Mouse (Mus musculus) forebrain, embryonic 14.5 days (tissue): ENCODE results near the gene Atp13a3. TPM values are rescaled to one million over a fixed set of nuclear protein-coding genes. Genes with fewer than 3 reads are reported as not detected.
A peak's percentile ranks its signal among the peaks of the same experiment; 100 is the strongest.
"Not testable (repeated sequence)": the region's sequence is repeated elsewhere in the genome, so short reads cannot be mapped to it uniquely, and the experiment has no call there.

Experiments used
- ATAC-seq: fragments of 200-750 bp; cut with Nextera tagmentation; 2 replicates; pipeline ENCODE4 v1.8.0; 2017; ENCODE audit warnings: mild to moderate bottlenecking, moderate library complexity
- DNase-seq: peaks from one replicate; pipeline ENCODE4 v3.0.0-alpha.2; 2015; ENCODE audit warnings: low spot score
- H3K27ac ChIP-seq: fragments of 300-500 bp; sonication (generic); 2 replicates; pipeline ENCODE4 v1.5.1; 2014; ENCODE audit warnings: low read depth, mild to moderate bottlenecking, control low read depth, low read length, moderate library complexity
- H3K27me3 ChIP-seq: fragments of 300-500 bp; sonication (generic); replicated peaks from 2 replicates; pipeline ENCODE4 v1.6.1; 2014; ENCODE audit warnings: low read length, control low read depth, mixed read lengths; ENCODE audit not compliant: control insufficient read depth, insufficient read depth
- H3K36me3 ChIP-seq: fragments of 300-500 bp; sonication (generic); 2 replicates; pipeline ENCODE4 v1.6.1; 2014; ENCODE audit warnings: low read length, control low read depth; ENCODE audit not compliant: control insufficient read depth, insufficient read depth
- H3K4me1 ChIP-seq: fragments of 300-500 bp; sonication (generic); 2 replicates; pipeline ENCODE4 v1.6.1; 2014; ENCODE audit warnings: antibody characterized with exemption, low read length, control low read depth; ENCODE audit not compliant: control insufficient read depth, insufficient read depth
- H3K4me2 ChIP-seq: fragments of 300-500 bp; sonication (generic); 2 replicates; pipeline ENCODE4 v1.6.1; 2014; ENCODE audit warnings: mild to moderate bottlenecking, control low read depth, low read length
- H3K4me3 ChIP-seq: fragments of 300-500 bp; sonication (generic); 2 replicates; pipeline ENCODE4 v1.5.1; 2014; ENCODE audit warnings: low read depth, low read length, control low read depth
- H3K9ac ChIP-seq: fragments of 300-500 bp; sonication (generic); 2 replicates; pipeline ENCODE4 v1.6.1; 2014; ENCODE audit warnings: mild to moderate bottlenecking, low read length, control low read depth, moderate library complexity
- H3K9me3 ChIP-seq: fragments of 300-500 bp; sonication (generic); replicated peaks from 2 replicates; pipeline ENCODE4 v1.6.1; 2016; ENCODE audit warnings: low read length, control low read depth, mixed read lengths; ENCODE audit not compliant: control insufficient read depth
- WGBS: fragments of 180-500 bp; shearing (Covaris S2); extraction: QIAGEN DNeasy Blood & Tissue Kit; methylation state at CpG from one replicate; pipeline ENCODE4 v1.1.7; 2014; 5-methylcytosine and 5-hydroxymethylcytosine counted together
- polyA plus RNA-seq: library from polyadenylated mRNA; unstranded; fragments of >200 nt; fragmentation: Nextera tagmentation; extraction: Ambion mirVana; gene quantifications from 2 replicates; pipeline ENCODE4 v1.2.1, GENCODE M21; 2014

Gene Atp13a3
- polyA plus RNA-seq, 1 experiment from 2014 or later = 7.3 TPM

- Histone ChIP-seq H3K9me3 (no peaks in the 10 kb centered on the region), H3K4me1 (peaks cover 16% of the 10 kb centered on the region; the same call in 1 of the 2 replicates), H3K27ac (no peak overlapping the region), H3K4me3 (no peak overlapping the region), H3K27me3 (no peaks in the 10 kb centered on the region), H3K9ac (peak overlapping the region; percentile 91; the same call in 1 of the 2 replicates), H3K4me2 (peak overlapping the region; percentile 83), H3K36me3 (peaks cover 13% of the 10 kb centered on the region; the same call in 1 of the 2 replicates)
- no peak for DNase-seq
- no peak for ATAC-seq
- 67% methylated on average over 8 of the region's 8 CpGs for WGBS
Measured at GRCm38 (mm10) chr16:30386911-30387439, 18.8 kb downstream of the Atp13a3 start.

GRCm38 (mm10) chr16:30385531-30385930, 20.2 kb downstream of the Atp13a3 start:
- no peaks in the 10 kb centered on the region for H3K27me3 ChIP-seq
- H3K27ac ChIP-seq = no peak overlapping the region
- peaks cover 16% of the 10 kb centered on the region; the same call in 1 of the 2 replicates for H3K4me1 ChIP-seq
- H3K4me3 ChIP-seq = no peak overlapping the region
- H3K9me3 ChIP-seq = no peaks in the 10 kb centered on the region
- H3K36me3 ChIP-seq = peaks cover 13% of the 10 kb centered on the region; the same call in 1 of the 2 replicates
- 100% methylated on average over 1 of the region's 1 CpGs for WGBS
- DNase-seq (no peak), ATAC-seq (no peak)
- no peak overlapping the region for H3K9ac ChIP-seq
- no peak overlapping the region for H3K4me2 ChIP-seq

- Histone ChIP-seq H3K27me3 (no peaks in the 10 kb centered on the region), H3K4me3 (no peak overlapping the region), H3K36me3 (peaks cover 3% of the 10 kb centered on the region; the same call in 1 of the 2 replicates), H3K4me1 (no peaks in the 10 kb centered on the region), H3K27ac (no peak overlapping the region), H3K9me3 (no peaks in the 10 kb centered on the region), H3K9ac (no peak overlapping the region), H3K4me2 (no peak overlapping the region)
- ATAC-seq = no peak
- DNase-seq = no peak
- 68% methylated on average over 3 of the region's 3 CpGs for WGBS
Measured at GRCm38 (mm10) chr16:30376237-30376636, 29.5 kb downstream of the Atp13a3 start.

- Histone ChIP-seq H3K36me3 (no peaks in the 10 kb centered on the region), H3K4me1 (no peaks in the 10 kb centered on the region), H3K27ac (no peak overlapping the region), H3K9me3 (no peaks in the 10 kb centered on the region), H3K9ac (no peak overlapping the region), H3K4me3 (no peak overlapping the region), H3K4me2 (no peak overlapping the region), H3K27me3 (no peaks in the 10 kb centered on the region)
- DNase-seq (no peak), ATAC-seq (no peak)
- WGBS = 94% methylated on average over 3 of the region's 3 CpGs
Measured at GRCm38 (mm10) chr16:30374927-30375326, 30.8 kb downstream of the Atp13a3 start.

- Histone ChIP-seq H3K36me3 (no peaks in the 10 kb centered on the region), H3K27me3 (no peaks in the 10 kb centered on the region), H3K4me3 (no peak overlapping the region), H3K4me1 (no peaks in the 10 kb centered on the region), H3K9ac (no peak overlapping the region), H3K4me2 (no peak overlapping the region), H3K9me3 (no peaks in the 10 kb centered on the region), H3K27ac (no peak overlapping the region)
- DNase-seq = peak; percentile 88
- WGBS = 73% methylated on average over 3 of the region's 3 CpGs
- ATAC-seq = peak; percentile 54
Measured at GRCm38 (mm10) chr16:30374266-30374665, 31.5 kb downstream of the Atp13a3 start.

- H3K27ac ChIP-seq, H3K4me3 ChIP-seq: not testable (repeated sequence)
Measured at GRCm38 (mm10) chr16:30373286-30373685, 32.5 kb downstream of the Atp13a3 start.

GRCm38 (mm10) chr16:30367395-30367794, 38.4 kb downstream of the Atp13a3 start:
- H3K9me3 ChIP-seq = no peaks in the 10 kb centered on the region
- H3K36me3 ChIP-seq = 0 out of 2 replicates have a peak, but pooled peaks cover 4% of the 10 kb centered on the region
- no peak overlapping the region for H3K9ac ChIP-seq
- no peak for DNase-seq
- H3K4me2 ChIP-seq = no peak overlapping the region
- H3K27me3 ChIP-seq = no peaks in the 10 kb centered on the region
- H3K4me3 ChIP-seq = no peak overlapping the region
- ATAC-seq = no peak
- WGBS = 85% methylated on average over 2 of the region's 2 CpGs
- no peaks in the 10 kb centered on the region for H3K4me1 ChIP-seq
- H3K27ac ChIP-seq = no peak overlapping the region

More at GRCm38 (mm10) chr16:30373286-30373685, 32.5 kb downstream of the Atp13a3 start:
- H3K4me1 ChIP-seq, H3K9ac ChIP-seq, H3K36me3 ChIP-seq, H3K4me2 ChIP-seq, DNase-seq, H3K9me3 ChIP-seq, ATAC-seq, H3K27me3 ChIP-seq: not testable (repeated sequence)
- 91% methylated on average over 4 of the region's 4 CpGs for WGBS

GRCm38 (mm10) chr16:30364604-30365003, 41.2 kb downstream of the Atp13a3 start:
- no peak for ATAC-seq
- 88% methylated on average over 6 of the region's 6 CpGs for WGBS
- no peak overlapping the region for H3K4me2 ChIP-seq
- H3K9ac ChIP-seq = no peak overlapping the region
- H3K36me3 ChIP-seq = 0 out of 2 replicates have a peak, but pooled peaks cover 7% of the 10 kb centered on the region
- H3K27ac ChIP-seq = no peak overlapping the region
- DNase-seq = no peak
- no peaks in the 10 kb centered on the region for H3K4me1 ChIP-seq
- H3K4me3 ChIP-seq = no peak overlapping the region
- H3K9me3 ChIP-seq = no peaks in the 10 kb centered on the region
- no peaks in the 10 kb centered on the region for H3K27me3 ChIP-seq

- Histone ChIP-seq H3K4me1 (no peaks in the 10 kb centered on the region), H3K27me3 (no peaks in the 10 kb centered on the region), H3K36me3 (0 out of 2 replicates have a peak, but pooled peaks cover 7% of the 10 kb centered on the region), H3K4me3 (no peak overlapping the region), H3K4me2 (no peak overlapping the region), H3K9me3 (no peaks in the 10 kb centered on the region), H3K27ac (no peak overlapping the region), H3K9ac (no peak overlapping the region)
- ATAC-seq = no peak
- no peak for DNase-seq
- WGBS = 85% methylated on average over 3 of the region's 3 CpGs
Measured at GRCm38 (mm10) chr16:30362528-30362927, 43.2 kb downstream of the Atp13a3 start.
